ENCODE assay signal across 24 mouse cellular contexts in genomic region chr4:139819411-139820030, GRCm38 (mm10). TPM values are rescaled to one million over a fixed set of nuclear protein-coding genes. Genes with fewer than 3 reads are reported as not detected.
A peak's percentile ranks its signal among the peaks of the same experiment; 100 is the strongest.
DNase-seq lines count a peak whose midpoint lies in the region; ATAC-seq and TF ChIP-seq lines count a peak whose summit lies in the region.
"Had no signal": no experiment of that assay in that cellular context is flagged by ENCODE, and none has a peak within 500 bp of the region (broad histone marks: within the 10 kb centered on the region; RNA-seq: fewer than 3 reads in every experiment).

No protein-coding gene starts in this region.

- H3K4me2 ChIP-seq in neural tube, embryonic 12.5 days (replicated peaks): peak overlapping the region; percentile 67
- H3K4me2 ChIP-seq: embryonic facial prominence, embryonic 15.5 days; hindbrain, embryonic 12.5 days; intestine, embryonic 15.5 days; kidney, embryonic 15.5 days; liver, embryonic 15.5 days; neural tube, embryonic 13.5 days had no signal

- no peak overlapping the region for H3K9ac ChIP-seq in neural tube, embryonic 12.5 days
- H3K9ac ChIP-seq: embryonic facial prominence, embryonic 15.5 days; hindbrain, embryonic 12.5 days; intestine, embryonic 15.5 days; kidney, embryonic 15.5 days; liver, embryonic 15.5 days; neural tube, embryonic 13.5 days had no signal

- no peaks in the 10 kb centered on the region for H3K9me3 ChIP-seq in neural tube, embryonic 12.5 days
- H3K9me3 ChIP-seq: embryonic facial prominence, embryonic 15.5 days; hindbrain, embryonic 12.5 days; intestine, embryonic 15.5 days; kidney, embryonic 15.5 days; liver, embryonic 15.5 days; megakaryocyte, embryonic 14.5 days; neural tube, embryonic 13.5 days had no signal

- no peaks in the 10 kb centered on the region for H3K36me3 ChIP-seq in neural tube, embryonic 12.5 days
- no peaks in the 10 kb centered on the region for H3K36me3 ChIP-seq in thymus, adult 2 months (ENCODE audit: control insufficient read depth, insufficient read depth, low read length)
- H3K36me3 ChIP-seq: embryonic facial prominence, embryonic 15.5 days; hindbrain, embryonic 12.5 days; intestine, embryonic 15.5 days; kidney, embryonic 15.5 days; liver, embryonic 15.5 days; neural tube, embryonic 13.5 days had no signal

- TF ChIP-seq POLR2A in thymus, adult 2 months (IDR thresholded peaks at IDR 0.05; ENCODE audit: control insufficient read depth, extremely low read depth, insufficient read depth, low read length, poor library complexity): no peak

- 6% methylated on average over 9 of the region's 9 CpGs for WGBS in neural tube, embryonic 12.5 days
- WGBS in thymus, adult 2 months: 17% methylated on average over 9 of the region's 9 CpGs

- no peak for TF ChIP-seq CTCF in thymus, adult 2 months (IDR thresholded peaks at IDR 0.05; ENCODE audit: borderline replicate concordance, control insufficient read depth, extremely low read depth, insufficient read depth, low read length, poor library complexity)

- no peak overlapping the region for H3K27ac ChIP-seq in neural tube, embryonic 12.5 days
- H3K27ac ChIP-seq in thymus, adult 2 months (ENCODE audit: control insufficient read depth, insufficient read depth, low read length): no peak overlapping the region
- H3K27ac ChIP-seq: embryonic facial prominence, embryonic 15.5 days; heart, adult 2 months; hindbrain, embryonic 12.5 days; intestine, embryonic 15.5 days; kidney, embryonic 15.5 days; liver, embryonic 15.5 days; neural tube, embryonic 13.5 days had no signal

- DNase-seq in embryo, embryonic 10.5 days (ENCODE audit: low spot score): peak; percentile 54
- no peak for DNase-seq in embryo, embryonic 10 days (ENCODE audit: low spot score)
- DNase-seq in neural tube, embryonic 10.5 days (ENCODE audit: extremely low spot score, low spot score): no peak
- peak; percentile 70 for DNase-seq in thymus, adult 2 months
- no peak for DNase-seq in adrenal gland, postnatal 4 days (ENCODE audit: low spot score in 2 of 2)
- DNase-seq in right cerebral cortex, postnatal 10 days (ENCODE audit: low spot score in 2 of 2): no peak
- DNase-seq in adrenal gland, postnatal 25 days: no peak
- DNase-seq: cerebellum, adult 11 months; cerebellum, postnatal 36 days; gastrocnemius, postnatal 14 days; heart, adult 2 months; retina, postnatal 1 day had no signal

- no peak overlapping the region for H3K4me3 ChIP-seq in neural tube, embryonic 12.5 days
- H3K4me3 ChIP-seq in thymus, adult 2 months (ENCODE audit: control insufficient read depth, insufficient read depth, low read length): peak overlapping the region; percentile 3; the same call in 1 of the 2 replicates
- H3K4me3 ChIP-seq: embryonic facial prominence, embryonic 15.5 days; heart, adult 2 months; hindbrain, embryonic 12.5 days; intestine, embryonic 15.5 days; kidney, embryonic 15.5 days; liver, embryonic 15.5 days; megakaryocyte, embryonic 14.5 days; neural tube, embryonic 13.5 days had no signal

- no peak for ATAC-seq in neural tube, embryonic 12.5 days (ENCODE audit: low FRiP score, low read depth)
- ATAC-seq: intestine, embryonic 15.5 days; lung, postnatal 0 days had no signal

- H3K4me1 ChIP-seq in neural tube, embryonic 12.5 days: peaks cover 77% of the 10 kb centered on the region
- H3K4me1 ChIP-seq in thymus, adult 2 months (replicated peaks; ENCODE audit: control insufficient read depth, insufficient read depth, low read length): peaks cover 43% of the 10 kb centered on the region
- H3K4me1 ChIP-seq: liver, embryonic 15.5 days; megakaryocyte, embryonic 14.5 days had no signal

- peaks cover 87% of the 10 kb centered on the region for H3K27me3 ChIP-seq in neural tube, embryonic 12.5 days (replicated peaks)
- peaks cover 38% of the 10 kb centered on the region for H3K27me3 ChIP-seq in thymus, adult 2 months (ENCODE audit: control insufficient read depth, insufficient read depth, low read length)

RNA-seq across cellular contexts. Expression of gene Pax7, which starts 13.8 kb away (rescaled TPM):
- polyA plus RNA-seq in neural tube, embryonic 12.5 days (2016; fragmentation: Nextera tagmentation; extraction: Ambion mirVana): 2.3 and 2.7 TPM in 2 replicates
- 1.1 and 1.2 TPM in 2 replicates for polyA plus RNA-seq in thymus, adult 2 months (2012; rRNA removed)
- total RNA-seq in adrenal gland, postnatal 4 days (2021): under 1 TPM; 0.11 to 0.40 TPM
- total RNA-seq in adrenal gland, postnatal 25 days (2021): not detected in 2 replicates
- total RNA-seq: heart, adult 2 months; layer of hippocampus, postnatal 25 days; left cerebral cortex, postnatal 14 days had no signal
- polyA plus RNA-seq: heart, adult 2 months; heart, embryonic 16.5 days; intestine, embryonic 15.5 days; lung, postnatal 0 days had no signal

Comparison
In these comparisons a context has a peak if more than half of its experiments do, and no peak if none do; other contexts are left out.
1. DNase-seq: peak in embryo, embryonic 10.5 days (single experiment) and thymus, adult 2 months (single experiment); none in embryo, embryonic 10 days (single experiment), neural tube, embryonic 10.5 days (single experiment), adrenal gland, postnatal 4 days (0 of 2), right cerebral cortex, postnatal 10 days (0 of 2) and adrenal gland, postnatal 25 days (single experiment).